Mouse (Mus musculus) fat pad, adult 2 months (tissue): ENCODE data around the gene Alk.

Experiments
- DNase-seq: peaks from one replicate; pipeline ENCODE4 v3.0.0-alpha.2; 2011; ENCODE audit warnings: low read depth, low spot score; ENCODE audit errors: extremely low read depth

The Alk gene

DNA sequence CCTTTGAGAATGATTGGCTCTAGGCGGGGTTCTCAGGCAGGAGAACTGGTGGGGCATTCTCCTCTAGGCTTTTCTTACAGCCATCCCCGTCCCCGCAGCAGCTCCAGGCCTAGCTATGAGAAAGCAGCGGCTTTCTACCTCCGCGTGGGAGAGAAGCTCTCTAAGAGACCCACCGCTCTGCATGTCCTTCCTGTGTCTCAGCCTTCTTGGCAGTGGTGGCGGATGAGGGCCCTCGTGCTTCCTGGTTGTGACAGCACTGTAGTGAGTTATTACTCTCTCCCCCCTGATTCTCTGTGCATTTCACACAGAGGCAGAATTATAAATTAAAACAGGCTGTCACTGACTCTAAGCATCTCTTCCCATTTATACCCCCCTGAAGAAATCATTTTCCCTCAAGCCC, 618.0 kb downstream of the Alk start:
- no peak for DNase-seq

GRCm38 (mm10) chr17:71981177-71981576, 623.2 kb downstream of the Alk start:
- no peak for DNase-seq

GRCm38 (mm10) chr17:71980518-71981145, 623.8 kb downstream of the Alk start:
- DNase-seq: no peak

DNA sequence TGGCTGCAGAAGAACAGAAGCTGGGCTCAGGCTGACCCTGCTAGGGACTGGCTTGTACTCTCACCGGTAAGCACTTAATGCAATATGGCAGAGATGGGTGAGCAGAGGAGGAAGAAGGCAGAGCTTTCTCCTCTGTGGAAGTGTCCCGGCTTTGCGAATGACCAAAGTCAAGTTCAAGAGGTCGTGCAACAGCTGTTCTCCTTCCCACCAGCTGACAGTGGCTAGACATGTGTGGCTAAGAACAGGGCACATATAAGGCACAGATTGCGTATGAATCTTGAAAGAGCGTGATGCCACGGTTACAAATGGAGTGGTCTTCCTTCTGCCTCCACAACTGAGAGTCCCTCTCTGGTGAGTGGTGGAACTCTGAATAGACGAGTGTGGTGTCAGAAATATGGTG, 625.3 kb downstream of the Alk start:
- no peak for DNase-seq

- no peak for DNase-seq
Observed at GRCm38 (mm10) chr17:71976661-71977060, 627.8 kb downstream of the Alk start.

GRCm38 (mm10) chr17:71973704-71974103, 630.7 kb downstream of the Alk start:
- DNase-seq: no peak

DNA sequence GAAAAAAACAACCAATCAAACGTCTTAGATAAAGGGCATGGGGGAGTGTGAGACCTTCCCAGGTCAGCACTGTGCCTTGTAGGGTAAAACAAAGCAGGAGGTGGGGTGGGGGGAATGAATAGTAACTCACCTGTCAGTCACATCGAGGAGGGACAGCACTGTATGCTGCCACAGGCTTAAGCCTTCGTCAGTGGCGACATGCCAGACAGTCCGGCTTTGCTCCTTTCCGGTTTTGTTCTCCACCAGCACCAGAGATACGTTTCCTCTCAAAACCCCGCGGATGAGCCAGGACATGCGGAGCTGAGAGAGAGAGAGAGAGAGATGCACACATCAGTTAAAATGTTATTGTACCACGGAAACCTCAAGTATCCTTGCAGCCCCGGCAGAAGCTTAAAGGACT, 637.1 kb downstream of the Alk start:
- no peak for DNase-seq

DNA sequence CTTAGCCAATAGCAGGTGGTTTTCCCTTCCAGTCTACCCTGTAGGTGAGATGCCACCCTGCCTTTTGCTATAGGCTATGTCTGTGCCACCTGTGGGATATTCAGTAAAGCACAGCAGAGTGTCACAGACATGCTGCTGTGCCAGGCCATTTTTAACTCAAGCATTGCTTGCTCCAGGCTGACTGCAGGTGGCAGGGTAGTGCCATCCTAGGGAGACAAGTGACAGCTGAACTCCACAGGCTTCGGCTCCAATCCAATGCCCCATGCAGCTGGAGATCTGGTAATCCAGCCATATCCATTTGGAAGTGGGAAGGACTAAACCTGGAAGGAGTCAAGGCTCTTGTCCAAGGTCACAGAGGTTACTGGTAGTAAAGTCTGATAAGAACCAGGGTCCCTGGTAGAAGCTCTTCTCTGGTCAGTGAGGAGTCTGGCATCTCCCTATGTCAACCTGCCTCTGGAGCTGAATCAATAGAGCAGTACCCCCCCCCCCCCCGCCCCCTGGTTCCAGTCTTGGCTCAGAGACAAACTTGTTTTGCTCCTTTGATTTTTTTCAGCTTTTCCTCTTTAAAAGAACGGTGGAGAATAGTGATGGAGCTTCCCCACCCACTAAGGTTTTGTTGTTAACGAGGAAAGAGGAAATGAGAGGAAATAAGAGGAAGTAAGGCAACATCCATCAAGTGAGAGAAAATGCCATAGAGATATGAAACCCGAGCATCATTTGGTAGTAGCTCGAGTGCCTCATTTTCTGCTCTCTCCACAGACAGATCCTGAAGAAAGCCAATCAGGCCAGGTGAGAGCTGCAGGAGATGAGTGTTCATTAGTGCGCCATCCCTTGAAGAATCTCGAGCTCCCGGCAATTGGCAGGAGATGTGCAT, 638.5 kb downstream of the Alk start:
- no peak for DNase-seq

DNA sequence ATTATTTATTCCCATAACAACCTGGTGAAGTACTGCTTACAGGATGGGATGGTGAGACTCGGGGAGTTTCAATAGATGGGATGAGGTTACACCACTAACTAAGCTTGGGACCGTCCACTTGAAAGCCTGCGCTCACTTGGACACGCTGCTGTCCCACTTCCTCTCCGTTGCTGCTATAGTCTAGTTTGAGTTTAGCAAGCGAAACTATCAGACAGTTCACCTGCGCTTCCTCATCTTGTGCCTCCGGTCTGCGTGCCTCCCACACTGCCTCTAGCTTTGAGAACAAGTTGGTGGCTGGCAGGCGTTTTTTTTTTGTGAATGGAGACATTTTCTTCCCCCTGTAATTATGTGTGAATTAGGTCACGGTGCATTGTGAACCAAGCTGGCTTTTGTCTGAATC, 639.8 kb downstream of the Alk start:
- no peak for DNase-seq

DNA sequence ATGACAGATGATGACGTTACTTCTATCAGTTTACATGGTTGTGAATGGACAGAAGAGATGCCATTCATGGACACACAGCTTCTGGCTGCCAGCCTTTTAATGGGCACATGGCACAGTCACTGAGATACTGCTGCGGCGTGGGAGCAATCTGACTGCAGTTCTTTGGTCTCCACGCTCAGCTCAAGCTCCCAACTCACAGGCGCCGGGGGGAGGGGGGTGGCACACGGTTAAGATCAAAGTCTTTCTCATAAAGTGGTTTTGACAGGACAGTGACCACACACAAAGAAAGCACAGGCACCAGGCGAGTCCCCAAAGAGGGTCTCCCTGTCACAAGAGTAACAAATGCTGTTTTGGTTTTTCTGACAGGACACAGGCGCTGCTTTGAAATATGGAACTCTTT, 641.7 kb downstream of the Alk start:
- no peak for DNase-seq

DNA sequence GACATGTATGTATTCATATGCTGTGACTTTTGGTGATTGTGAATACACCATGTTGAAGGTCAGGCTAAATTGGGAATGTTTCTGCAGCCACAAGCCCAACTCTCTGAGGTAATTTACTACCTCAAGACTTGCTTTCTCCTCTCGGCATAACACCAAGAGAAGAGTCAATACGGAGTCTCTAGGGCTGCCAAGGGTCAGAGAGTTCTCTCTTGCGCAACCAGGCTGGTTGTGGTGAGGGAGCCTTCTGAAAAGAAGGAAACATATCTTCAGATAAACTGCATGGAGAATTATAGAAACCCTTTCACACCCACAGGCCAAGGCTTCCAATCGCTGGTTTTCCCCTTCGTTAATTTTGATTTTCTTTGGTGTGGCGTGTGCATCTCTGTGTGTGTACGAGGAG, 649.4 kb downstream of the Alk start:
- peak; percentile 8 for DNase-seq

GRCm38 (mm10) chr17:71954217-71954844, 650.1 kb downstream of the Alk start:
- DNase-seq: peak; percentile 1

DNA sequence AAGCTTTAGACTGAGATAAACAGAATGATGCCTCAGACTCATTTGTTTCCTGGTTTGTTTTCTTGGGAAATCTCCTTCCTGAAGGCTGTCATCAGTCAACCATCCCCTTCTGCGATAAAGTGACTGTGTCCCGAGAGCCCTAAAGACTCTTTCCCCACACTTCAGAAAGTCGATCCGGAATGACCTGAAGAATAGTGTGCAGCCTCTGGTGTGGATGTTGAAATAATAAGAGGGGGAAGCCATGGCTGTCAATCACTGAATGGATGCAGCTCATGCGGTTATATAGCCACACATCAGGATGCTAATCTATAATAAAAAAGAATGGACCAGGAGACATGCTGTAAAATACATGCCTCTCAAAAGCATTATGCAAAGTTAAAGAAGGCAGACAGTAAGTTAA, 653.5 kb downstream of the Alk start:
- DNase-seq: no peak

DNA sequence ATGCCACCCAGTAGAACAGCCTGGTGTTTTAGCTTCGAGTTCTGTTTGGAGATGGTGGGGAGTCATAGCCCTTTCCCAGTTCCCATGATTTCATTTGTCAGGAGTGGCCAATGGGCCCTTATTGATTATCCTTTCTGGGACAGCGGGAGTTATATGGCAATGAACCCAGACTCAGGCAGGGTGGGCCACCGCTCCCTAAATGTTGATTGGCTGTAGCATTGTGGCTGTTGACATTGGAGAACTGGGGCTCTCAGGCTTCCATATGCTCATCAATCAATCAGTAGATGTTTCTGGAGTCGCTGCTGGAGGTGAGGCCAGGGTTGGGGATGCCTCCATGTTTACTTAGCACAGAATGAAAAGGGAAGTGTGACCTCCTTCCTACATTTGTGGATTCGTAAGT, 655.7 kb downstream of the Alk start:
- no peak for DNase-seq

- DNase-seq: no peak
Observed at GRCm38 (mm10) chr17:71947452-71947851, 657.0 kb downstream of the Alk start.

DNA sequence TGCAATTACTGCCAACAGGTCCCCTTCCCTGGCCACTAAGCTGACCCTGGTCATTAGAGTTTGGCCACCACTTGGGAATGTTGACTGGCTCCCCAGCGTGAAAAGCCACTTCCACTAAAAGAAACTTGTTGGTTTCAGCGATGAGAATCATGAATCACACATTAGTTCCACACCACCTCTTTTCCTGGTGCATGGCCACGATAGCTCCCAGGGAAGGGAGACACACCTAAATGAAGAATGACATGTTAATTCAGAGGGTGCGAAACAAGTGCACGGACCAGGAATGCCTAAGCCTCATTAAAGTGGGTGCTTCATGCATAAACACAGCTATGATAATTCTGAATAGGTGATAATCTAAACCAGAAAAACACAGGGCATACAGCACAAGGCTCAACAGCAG, 660.4 kb downstream of the Alk start:
- no peak for DNase-seq

DNA sequence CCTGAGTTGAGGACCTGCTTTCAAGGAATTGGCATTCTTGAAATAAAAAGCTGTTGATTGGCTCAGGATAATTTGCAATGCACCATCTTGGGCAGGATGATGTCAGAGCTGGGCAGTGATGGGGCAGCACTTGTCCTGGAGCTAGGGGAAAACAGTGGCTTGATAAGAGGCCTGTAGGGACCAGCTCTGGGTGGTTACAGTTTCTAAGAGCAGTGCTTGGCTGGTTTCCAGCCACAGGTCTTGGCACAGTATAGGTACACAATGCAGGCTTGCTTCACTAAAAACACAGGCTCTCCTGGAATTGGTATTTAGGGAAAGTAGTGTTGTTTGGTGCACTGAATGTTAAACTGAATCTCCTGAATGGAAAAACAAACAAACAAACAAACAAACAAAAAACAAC, 662.4 kb downstream of the Alk start:
- no peak for DNase-seq

DNA sequence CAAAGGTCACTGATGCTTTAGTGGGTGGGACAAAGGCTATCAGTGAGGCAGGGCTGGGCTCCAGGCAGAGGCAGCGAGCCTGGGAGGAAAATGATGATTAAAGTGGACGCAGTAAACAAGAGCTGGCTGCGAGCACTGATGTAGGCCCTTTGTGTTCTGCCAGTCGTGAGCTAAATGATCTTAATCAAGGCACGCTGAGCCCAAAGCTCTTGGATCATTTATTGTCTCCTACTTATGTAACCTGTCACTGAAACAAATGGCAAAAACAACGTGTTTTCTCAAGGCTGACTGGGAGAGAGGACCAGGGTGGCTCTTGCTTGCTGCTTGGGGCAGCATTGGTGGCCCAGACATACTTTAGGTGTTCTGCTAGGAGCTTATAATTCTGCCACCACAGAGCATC, 663.0 kb downstream of the Alk start:
- no peak for DNase-seq

GRCm38 (mm10) chr17:71936681-71937080, 667.7 kb downstream of the Alk start:
- no peak for DNase-seq

DNA sequence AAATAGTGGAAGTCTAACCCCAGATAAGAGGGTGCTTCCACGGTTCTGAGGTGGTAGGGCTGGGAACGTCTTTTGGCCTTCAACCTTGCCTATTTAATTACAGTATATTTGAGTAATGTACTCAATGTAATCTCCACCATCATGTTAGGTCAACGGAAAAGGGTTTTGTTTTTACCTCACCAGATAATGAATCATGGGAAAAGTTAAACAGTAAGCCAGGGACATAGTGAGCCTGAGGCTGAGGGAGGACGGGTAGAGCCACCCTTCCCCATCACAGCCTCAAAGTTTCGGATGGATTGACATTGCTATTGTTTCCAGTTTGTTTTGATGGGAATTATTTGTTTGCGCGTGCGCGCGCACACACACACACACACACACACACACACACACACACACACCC, 668.6 kb downstream of the Alk start:
- no peak for DNase-seq

GRCm38 (mm10) chr17:71935336-71935735, 669.1 kb downstream of the Alk start:
- DNase-seq: no peak

DNA sequence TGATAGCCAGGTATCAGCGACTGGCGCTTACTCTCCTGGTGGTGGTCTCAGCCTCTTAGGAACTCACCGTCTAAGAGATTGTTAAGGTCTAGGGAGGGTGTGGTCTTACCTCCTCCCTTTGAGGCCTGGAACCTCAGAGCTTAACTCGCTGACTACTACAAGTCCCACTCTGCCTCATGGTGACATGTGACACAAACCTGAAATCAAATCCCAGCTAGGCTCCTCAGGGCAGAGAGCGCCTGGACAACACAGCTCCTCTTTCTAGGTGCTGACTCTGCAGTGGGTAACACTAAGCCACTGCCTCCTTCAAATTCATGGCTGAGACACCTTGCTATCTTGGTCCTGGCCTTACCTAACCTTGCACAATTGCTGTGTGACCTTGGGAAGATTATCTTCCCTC, 689.5 kb downstream of the Alk start:
- no peak for DNase-seq
